Mouse (Mus musculus) frontal cortex, postnatal 25 days (tissue): Measurements from ENCODE around the gene Rnd3.

Experiments
- DNase-seq, 2 experiments: peaks; one replicate each; pipeline ENCODE4 v3.0.0; 2022; ENCODE audit warnings: low spot score in 2 of 2

Gene Rnd3

DNA sequence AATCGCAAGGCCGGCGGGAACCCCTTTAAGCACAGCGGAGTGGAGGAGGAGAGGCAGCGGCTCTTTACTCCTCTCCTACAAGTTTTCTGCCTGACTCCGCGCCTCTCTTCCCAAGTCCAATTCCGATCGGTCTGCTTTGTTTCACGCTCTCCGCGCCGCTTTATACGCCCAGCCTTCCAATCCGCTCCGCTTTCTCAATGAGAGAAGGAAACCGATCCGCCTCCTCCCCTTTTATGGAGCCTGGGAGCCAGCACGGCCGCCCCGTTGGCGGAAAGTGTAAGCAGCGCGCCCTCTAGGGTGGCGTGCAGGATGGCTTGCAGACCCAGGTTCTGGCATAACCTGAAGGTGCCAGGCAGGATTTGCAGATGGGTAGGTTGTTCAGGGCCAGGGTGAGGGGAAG lies at the start of gene Rnd3:
Rnd3 (minus strand) TSS at position 137 of the 400 bp plus-strand sequence.
- peak; percentile 86 to 91 for DNase-seq

- DNase-seq, result no peak
Observed at GRCm38 (mm10) chr2:51192319-51192718, 43.4 kb upstream of the Rnd3 start.

GRCm38 (mm10) chr2:51185762-51186161 lies 36.9 kb upstream of the Rnd3 start:
- no peak for DNase-seq

DNA sequence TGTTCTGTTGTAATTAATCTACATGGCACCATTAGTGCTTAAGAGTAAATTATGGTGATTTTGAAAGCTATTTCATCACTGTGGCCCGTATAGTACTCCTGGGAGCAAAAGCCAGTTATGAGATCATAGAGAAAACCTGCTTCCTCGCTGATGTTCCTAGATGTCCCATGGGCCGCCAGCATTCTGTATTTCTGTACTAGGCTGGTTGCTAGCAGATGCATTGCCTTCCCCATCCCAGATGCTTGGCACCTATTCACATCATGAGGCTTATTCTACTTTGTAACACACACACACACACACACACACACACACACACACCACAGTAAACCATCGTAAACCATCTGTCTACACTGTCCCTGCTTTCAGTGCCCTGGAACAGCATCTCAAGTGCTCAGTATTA lies 34.1 kb upstream of the Rnd3 start:
- no peak for DNase-seq

DNA sequence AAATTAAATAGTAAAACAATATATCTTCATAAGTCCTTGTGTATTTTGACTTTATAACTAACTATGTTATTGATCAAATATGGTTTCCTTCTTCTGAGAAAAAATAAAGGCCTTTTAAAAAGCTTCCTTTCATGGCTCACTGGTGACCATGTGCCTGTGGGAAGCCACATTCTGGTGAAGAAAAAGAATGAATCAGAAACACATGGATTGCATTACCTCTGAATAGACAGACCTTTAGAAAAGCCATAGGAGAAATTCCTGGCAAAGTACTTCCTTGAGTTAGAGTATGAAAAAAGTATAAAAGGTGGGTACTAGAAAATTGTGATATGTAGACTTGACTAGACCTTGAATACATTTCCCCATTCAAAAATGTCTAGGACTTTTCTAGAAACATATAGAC lies 32.5 kb upstream of the Rnd3 start:
- no peak for DNase-seq

DNA sequence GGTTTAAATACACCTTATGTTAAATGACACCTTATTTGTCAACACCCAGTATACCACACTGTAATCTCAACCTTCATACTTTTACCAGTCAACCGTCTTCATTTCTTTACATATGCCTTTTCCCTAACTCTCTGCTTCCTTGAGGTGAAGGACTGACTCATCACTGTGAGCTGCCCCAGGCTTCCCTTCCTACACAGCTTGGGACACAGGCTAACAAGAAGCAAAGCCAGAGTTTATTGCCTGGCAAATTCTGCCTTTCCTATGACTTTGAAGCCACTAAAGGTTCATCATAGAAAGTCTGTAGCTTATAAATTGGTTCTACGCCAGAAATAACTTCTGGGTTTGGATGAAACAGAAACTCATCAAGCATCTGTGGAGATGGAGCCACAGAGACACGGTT lies 30.2 kb upstream of the Rnd3 start:
- no peak for DNase-seq

GRCm38 (mm10) chr2:51177615-51178014 lies 28.7 kb upstream of the Rnd3 start:
- DNase-seq, result no peak

GRCm38 (mm10) chr2:51175276-51175675 lies 26.4 kb upstream of the Rnd3 start:
- no peak for DNase-seq

- no peak for DNase-seq
Observed at GRCm38 (mm10) chr2:51161110-51161509, 12.2 kb upstream of the Rnd3 start.

- peak; percentile 9 to 14 for DNase-seq
Observed at GRCm38 (mm10) chr2:51148454-51148853, 457 bp downstream of the Rnd3 start.

GRCm38 (mm10) chr2:51148065-51148407 lies 875 bp downstream of the Rnd3 start:
- no peak for DNase-seq

- peak; percentile 38 to 47 for DNase-seq
Observed at GRCm38 (mm10) chr2:51147318-51148064, 1.4 kb downstream of the Rnd3 start.

- peak; percentile 64 to 68 for DNase-seq
Observed at GRCm38 (mm10) chr2:51146871-51147317, 2.0 kb downstream of the Rnd3 start.

DNA sequence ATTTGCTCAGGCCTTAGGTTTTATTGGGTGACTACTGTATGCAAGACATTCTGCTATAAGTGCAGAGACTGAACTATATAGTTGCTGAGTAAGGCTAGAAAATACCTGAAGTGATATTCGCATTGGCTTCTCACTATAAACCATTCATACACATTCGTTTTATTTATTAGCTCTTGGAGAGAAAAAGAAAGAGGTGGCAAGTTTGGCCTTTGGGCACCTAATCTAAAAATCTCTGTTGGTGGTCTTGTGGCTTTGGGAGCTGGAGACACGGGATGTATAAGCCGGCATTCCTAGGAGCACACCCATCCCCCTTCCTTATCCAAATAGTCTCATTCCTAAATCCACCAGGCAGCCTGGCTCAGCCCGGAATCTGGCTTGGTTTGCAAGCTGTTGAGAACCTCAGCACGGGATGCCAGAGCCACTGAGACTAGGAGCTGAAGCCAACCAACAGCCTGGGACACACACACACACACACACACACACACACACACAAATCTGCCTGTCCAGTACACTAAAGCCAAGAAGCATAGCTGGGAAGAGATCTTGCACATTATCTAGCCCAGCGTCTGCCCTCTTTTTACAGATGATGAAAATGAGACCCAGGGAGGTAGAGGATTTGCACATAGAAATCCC lies 3.0 kb downstream of the Rnd3 start:
- DNase-seq, result peak; percentile 17 to 23

DNA sequence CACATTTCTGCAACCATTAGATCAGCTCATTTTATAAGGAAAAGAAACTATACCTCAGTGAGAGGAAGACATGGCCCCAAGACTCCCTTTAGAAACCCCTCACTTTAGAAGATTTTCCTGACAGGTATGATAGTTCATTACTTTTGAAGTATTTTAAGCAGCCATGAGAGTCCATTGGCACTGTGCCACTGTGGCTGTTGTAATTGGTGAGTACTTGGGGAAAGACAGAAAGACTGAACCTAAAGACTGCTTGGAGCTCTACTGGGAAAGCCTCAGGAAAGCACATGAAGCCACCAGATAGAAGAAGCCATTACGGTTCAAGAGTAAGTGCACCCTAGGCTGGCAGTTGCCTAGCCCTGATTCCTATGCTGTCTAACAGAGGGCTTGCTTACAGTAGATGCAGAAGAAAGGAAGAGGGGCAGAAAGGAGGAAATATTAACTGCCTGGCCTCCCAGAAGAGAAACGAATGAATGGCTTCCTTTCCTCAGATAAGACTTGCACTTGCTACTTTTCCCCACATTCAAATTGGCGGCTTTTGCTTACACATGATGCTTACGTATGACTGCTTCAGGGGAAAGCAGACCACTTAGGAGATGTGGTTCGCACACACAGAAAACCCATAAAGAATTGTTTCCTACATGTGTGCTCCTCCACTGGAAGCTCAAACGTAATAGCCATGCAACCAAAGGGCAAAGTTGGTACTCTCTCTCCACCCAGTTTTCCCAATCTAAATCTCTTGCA lies 4.4 kb downstream of the Rnd3 start:
- DNase-seq, result no peak

GRCm38 (mm10) chr2:51142422-51142821 lies 6.5 kb downstream of the Rnd3 start:
- DNase-seq, result no peak

- no peak for DNase-seq
Observed at GRCm38 (mm10) chr2:51141345-51141744, 7.6 kb downstream of the Rnd3 start.

DNA sequence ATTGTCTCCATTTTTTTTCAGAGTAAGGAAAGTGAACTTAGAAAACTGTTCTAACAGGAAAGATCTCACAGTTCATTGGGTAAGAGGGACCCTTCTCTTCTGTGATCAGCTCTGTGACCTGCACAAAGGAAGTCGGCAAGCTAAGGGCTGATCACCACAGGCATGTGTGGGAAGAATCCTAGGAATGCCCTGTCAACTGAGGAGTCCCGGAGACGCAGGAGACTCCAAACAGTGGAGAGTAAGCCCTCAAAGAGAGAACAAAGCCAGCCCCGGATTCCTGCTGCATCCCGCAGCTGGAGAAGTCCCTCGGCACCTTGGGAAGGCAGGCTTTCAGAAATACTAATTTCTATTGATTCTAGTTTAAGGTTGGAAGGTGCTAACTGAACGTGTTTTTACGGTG lies 8.4 kb downstream of the Rnd3 start:
- DNase-seq, result no peak

GRCm38 (mm10) chr2:51139912-51140446 lies 8.9 kb downstream of the Rnd3 start:
- no peak for DNase-seq

DNA sequence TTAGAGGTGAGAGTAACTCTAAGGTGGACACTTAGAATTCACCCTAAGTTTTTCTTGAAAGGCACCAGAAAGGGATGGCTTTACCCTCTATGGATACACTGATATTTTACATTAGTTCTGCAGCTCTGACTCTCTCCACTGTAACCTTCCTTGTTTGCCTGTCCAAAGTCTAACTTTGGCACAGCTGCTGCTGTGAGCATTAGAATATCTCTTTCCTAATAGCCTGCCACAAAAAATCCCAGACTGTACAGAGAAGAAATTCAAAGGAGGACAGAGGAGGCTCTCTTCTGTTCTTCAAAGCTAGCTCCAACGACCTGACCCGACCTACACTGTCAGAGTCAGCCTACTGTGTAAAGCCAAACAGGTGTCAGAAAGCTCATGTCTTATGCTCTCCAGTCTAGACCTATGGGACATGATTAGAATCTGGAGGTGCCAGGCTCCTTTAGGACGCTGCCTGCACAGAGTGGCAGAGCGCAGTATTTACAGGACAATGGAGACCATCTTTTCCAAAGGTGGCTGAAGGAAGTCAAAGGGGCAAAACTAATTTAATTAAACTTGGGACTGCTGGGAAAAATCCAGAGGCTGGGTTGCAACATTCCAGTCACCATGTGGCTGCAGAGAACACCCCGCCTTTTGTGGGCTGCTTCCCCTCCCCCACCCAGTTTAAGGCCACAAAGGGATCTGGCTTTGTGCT lies 9.5 kb downstream of the Rnd3 start:
- DNase-seq, result no peak

- no peak for DNase-seq
Observed at GRCm38 (mm10) chr2:51137726-51138125, 11.2 kb downstream of the Rnd3 start.

- no peak for DNase-seq
Observed at GRCm38 (mm10) chr2:51132181-51132580, 16.7 kb downstream of the Rnd3 start.
